Mouse (Mus musculus) heart, postnatal 25 days (tissue): ENCODE results near the gene Cst7. TPM values are rescaled to one million over a fixed set of nuclear protein-coding genes. Genes with fewer than 3 reads are reported as not detected.

Source experiments
- DNase-seq: peaks from one replicate; pipeline ENCODE4 v3.0.0; 2022; ENCODE audit warnings: low spot score
- intact Hi-C: fragments of 180-260 bp; cut with DNase I; formaldehyde crosslinking; loops from one replicate; pipeline ENCODE4 v1.15.1; 2025
- total RNA-seq, 2 experiments: library from RNA; stranded (reverse); gene quantifications; 2 replicates each; pipeline ENCODE4 v1.2.3; 2021

The Cst7 gene
- total RNA-seq, 2 experiments from 2014 or later = not detected

DNA sequence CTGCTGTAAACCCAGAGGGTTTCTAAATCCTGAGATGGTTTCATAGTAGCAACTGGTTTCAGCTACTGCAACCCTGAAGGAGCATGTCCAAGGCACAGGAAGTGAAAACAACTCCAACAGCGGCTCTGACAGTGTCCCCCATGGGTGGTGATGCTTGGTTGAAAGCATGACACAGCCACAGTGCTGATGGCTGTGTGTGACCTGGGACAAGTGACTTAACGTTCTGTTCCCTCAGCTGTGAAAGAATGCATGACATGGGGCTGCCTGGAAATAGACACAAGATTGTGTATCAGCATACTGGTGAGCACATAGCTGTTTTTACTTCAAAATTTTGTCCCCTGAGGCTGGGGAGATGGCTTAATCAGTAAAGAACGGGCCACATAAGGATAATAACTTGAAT is 51.5 kb downstream of the Cst7 start:
- no peak for DNase-seq

DNA sequence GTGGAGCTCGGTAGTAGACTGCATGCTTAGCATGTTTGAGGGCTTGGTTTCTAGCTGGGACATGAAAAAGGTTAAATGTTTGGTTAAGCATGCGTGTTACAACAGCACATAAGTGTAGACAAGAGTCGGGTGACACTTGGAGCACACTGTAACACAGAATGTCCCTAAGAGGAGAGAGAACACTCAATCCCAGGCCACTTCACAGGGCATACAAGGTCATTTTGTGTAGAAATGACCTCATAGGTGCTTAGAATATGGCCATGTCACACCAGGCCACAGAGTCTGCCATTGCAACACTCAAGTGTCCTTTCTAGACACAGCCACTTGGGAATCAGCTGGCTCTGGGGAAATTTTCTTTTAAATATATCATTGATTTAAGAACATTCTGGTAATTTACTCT is 53.7 kb downstream of the Cst7 start:
- intact Hi-C loops = no loop called here
- DNase-seq = no peak

More for the DNA sequence above, 51.5 kb downstream of the Cst7 start:
- intact Hi-C loops = no loop called here

DNA sequence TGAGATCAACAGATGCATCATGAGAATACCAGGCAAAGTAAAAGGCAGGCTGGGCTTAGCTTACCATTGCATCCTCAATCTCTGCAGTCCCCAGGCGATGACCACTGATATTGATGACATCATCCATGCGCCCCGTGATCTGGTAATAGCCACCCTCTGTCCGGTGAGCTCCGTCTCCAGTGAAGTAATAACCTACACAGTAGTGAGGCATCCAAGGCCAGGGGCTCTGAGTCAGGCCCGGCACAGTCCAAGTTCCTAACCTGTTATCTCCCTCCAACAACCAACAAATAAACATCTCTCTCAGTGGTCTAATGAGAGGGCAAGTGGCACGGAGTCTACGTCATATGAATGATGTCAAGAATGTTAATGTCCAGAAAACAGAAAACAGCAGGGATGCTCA is 54.7 kb downstream of the Cst7 start:
- intact Hi-C loops = no loop called here
- DNase-seq = no peak

DNA sequence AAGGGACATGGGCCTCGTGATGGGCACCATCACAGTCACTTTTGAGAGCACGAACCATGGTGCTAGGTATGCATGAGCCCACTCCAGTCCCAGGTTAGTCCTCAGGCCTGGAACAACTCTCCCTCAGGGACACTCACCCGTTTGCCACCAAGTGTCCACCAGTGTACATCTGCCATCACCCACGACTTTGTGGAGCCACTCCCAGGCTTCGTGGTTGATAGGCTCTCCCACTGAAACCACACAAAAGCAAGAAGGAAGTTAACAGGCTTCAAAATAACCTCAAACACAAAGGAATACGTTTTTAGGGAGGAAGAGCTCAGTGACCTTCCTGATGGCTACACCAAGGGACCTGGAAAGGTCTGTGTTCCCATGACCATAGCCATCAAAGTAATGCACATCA is 56.9 kb downstream of the Cst7 start:
- intact Hi-C loops = no loop called here
- no peak for DNase-seq

Other genes with a start within 250 kb of the Cst7 start
- gene Gm10130, start 246.7 kb upstream of the Cst7 start, total RNA-seq = 1 to 10 TPM; 1.9 to 2.0 TPM
- gene 3300002I08Rik, start 207.7 kb upstream of the Cst7 start, total RNA-seq = 1 to 10 TPM; 2.2 to 2.9 TPM
- 1 to 10 TPM; 5.8 to 6.0 TPM for gene Zfp442, start 118.9 kb upstream of the Cst7 start, total RNA-seq
- gene Zfp345, start 85.3 kb upstream of the Cst7 start, total RNA-seq = under 1 TPM; 0.10 to 0.11 TPM
- 10 to 100 TPM; 52.0 to 55.7 TPM for gene Apmap, start 38.2 kb downstream of the Cst7 start, total RNA-seq
- gene Acss1, start 98.1 kb downstream of the Cst7 start, total RNA-seq = 100 to 1,000 TPM; 217 to 247 TPM
- gene Vsx1, start 118.9 kb downstream of the Cst7 start, total RNA-seq = under 1 TPM in 1 of 2 experiments, not detected in 1; 0.10 TPM
- 10 to 100 TPM; 16.1 to 16.6 TPM for gene Entpd6, start 178.6 kb downstream of the Cst7 start, total RNA-seq
- gene Pygb, start 216.3 kb downstream of the Cst7 start, total RNA-seq = 100 to 1,000 TPM; 444 to 470 TPM